Mouse (Mus musculus) T-helper 17 cell (primary cell): Measurements from ENCODE around the gene Ebf1.

Source experiments
- in situ Hi-C, 2 experiments: fragments of 300-600 bp; cut with MboI, MseI; formaldehyde crosslinking; loops; 1 replicate in 1 of 2; 2 replicates in 1 of 2; pipeline ENCODE4 v1.15.1; 2025; ENCODE audit warnings: high pct_unique_total_duplicates in 2 of 2

Ebf1 gene

DNA sequence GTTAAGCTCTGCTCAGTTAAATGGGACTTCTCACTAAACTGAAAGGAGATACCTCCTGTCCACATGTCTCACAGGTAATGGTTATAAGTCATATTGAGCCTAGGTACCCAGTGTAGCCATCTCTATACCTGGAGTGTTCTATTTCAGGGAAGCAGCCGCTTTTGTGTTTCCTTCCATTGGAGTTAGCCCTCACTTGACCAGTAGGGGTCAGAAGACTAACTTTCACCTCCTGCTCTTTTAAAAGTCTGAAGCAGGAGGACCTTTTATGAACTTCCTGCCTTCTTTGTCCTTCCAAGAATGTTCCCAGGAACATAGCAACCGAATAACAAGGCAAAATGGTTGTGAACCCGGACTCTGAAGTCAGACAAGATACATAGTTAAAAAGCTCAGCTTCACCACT lies 157.3 kb downstream of the Ebf1 start:
- in situ Hi-C loops, result loop anchor here in 1 of 2 experiments (5.0 kb wide), 1 partner anchor 238 kb away; no protein-coding TSS in a partner anchor

DNA sequence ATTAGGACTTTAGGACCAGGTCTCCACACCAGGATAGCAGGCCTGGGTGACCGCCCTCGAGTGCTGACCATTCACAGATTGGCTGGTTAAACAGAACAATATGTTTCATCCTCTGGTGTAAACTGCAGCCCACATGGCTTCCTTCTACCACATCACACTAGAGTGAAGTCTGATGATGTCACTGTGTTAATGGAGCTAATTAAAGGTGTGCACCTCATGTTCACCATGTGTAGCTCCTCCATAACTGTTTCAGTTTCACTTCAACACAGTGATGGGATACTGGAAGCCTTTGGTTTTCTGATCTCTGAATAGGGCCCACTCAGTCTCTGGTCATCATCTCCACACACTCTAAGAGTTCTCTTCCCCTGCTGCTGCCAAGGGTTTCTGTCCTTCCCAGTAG lies 158.4 kb downstream of the Ebf1 start:
- in situ Hi-C loops, result no loop called here

DNA sequence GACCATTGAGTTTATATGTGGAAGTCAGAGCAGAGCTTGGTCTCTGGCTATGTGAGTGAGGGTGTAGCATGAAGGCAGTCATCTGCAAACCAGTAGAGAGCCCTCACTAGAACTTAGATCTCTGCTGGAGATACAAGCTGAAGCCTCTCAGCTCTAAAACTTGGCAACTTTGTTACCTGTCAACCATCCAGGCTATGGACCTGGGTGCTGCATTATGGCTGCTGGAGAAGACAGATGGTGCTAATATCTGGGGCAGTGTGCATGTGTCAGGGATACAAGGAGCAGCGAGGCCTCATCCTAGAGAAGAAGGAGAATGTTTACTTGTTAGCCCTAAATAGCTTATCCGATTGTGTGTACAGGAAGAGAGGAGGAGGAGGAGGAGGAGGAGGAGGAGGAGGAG lies 159.4 kb downstream of the Ebf1 start:
- in situ Hi-C loops, result no loop called here

DNA sequence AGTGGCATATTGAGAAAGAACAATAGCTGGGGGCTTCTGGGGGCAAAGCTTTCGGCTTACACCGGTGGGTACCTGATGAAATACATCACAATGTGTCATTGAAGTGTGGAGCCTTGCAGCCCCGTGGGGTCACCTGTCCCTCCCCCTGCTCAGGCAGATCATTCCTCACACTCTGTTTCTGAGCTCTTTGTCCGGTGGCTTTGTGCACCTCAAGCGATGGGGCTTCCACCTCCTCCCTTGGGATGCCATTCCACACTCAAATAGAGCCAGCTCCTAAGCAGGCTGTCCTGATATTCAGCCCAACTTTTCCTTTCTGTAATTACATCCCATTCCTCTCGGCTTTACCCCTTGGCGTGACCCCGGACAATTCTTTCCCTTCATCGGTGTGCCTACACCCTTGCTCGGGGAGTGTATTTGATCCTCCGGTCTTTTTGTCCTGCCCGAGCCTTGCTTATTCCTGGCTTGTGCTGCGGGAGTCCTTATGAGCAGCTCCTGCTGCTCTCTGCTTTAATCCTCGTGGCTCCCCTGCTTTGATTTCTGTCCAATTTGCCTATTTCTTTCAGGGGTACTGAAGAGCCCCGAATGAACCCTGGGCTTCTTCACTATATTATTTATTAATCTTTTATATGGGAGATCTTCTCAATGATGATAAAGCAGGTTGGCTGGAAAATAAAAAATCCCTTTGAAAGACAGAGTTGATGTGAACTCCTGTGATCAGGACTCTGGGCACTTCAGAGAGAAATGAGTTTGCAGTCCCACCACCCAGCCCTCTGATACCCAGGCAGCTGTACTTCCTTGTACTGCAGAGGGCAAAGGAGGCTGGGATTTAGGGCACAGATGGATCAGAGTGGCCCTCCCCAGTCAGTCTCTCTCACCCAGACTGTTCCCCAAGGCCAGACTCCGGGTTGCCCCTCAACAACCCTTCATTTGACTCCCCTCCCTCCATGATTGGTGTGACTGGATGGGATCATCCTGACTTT lies 160.5 kb downstream of the Ebf1 start:
- in situ Hi-C loops, result no loop called here

DNA sequence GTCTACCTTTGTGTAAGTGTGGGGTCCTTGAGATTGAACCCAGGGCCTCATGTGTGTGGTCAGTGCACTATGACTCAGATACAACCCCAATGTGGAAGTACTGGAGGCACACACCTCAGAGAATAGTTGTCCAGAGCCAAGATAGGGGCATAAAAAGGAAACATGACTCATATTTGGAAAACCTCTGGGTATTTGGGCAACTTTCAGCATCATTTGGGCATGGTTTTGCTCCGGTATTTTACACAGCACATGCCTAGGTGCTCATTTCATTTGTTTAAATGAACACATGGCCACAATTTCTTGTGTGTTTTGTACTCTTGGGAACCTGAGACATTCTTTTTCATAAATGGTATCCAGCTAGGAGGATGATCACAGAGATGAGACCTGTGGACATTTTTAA lies 161.9 kb downstream of the Ebf1 start:
- in situ Hi-C loops, result no loop called here

DNA sequence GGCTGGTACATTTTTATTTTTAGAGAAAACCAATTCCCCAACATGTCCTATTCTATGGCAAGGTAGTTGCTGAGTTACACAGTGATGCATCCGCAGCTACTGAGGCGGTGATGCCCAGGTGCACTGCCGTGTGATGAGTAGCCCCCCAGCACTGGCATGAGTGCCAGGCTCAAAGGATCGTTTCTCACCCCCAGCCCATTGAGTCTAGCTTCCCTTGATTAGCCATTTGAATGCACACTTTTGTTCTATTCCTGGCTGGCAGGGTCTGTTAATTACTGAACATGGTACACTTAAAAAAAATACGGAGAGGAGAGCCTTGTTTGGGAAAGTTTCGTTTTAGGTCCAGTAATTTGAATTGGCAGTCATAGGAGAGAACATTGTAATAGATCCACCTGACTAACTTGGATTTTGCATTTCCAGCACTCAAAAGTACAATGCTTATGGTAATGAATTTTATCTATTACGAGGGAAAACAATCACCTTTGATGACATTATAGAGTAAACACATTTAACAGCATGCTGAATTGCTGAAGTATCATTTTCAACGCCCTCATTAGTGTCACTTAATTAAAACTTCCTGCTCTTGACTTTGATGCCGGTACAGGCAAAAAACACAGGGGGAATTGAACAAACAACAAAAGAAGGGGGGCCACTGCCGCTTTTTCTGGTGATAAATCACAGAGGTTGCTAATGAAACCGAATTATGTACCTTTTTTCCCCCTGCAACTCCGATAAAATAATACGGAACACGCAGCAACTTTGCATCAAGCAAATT lies 167.3 kb downstream of the Ebf1 start:
- in situ Hi-C loops, result loop anchor here in 1 of 2 experiments (10.0 kb wide), 1 partner anchor 600 kb away; no protein-coding TSS in a partner anchor

DNA sequence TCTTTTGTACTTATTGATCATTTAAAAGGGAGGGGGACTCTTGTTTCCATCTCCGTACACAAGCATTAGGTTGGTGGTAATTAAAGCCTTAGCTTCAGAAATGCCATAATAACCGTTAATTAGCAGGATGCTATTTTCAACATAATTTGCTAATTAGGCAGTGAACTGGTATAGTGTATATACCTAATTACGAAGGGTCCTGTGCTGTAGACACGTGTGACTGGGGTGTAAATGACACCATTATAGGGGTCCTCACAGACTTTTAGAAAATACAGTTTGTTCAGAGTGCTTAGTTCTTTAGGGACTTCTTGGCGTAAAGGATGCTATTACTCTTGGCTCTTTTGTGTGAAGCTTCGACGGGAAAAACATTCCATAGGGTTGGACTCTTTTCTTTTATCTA lies 167.9 kb downstream of the Ebf1 start:
- in situ Hi-C loops, result loop anchor here in 1 of 2 experiments (10.0 kb wide), 1 partner anchor 600 kb away; no protein-coding TSS in a partner anchor

DNA sequence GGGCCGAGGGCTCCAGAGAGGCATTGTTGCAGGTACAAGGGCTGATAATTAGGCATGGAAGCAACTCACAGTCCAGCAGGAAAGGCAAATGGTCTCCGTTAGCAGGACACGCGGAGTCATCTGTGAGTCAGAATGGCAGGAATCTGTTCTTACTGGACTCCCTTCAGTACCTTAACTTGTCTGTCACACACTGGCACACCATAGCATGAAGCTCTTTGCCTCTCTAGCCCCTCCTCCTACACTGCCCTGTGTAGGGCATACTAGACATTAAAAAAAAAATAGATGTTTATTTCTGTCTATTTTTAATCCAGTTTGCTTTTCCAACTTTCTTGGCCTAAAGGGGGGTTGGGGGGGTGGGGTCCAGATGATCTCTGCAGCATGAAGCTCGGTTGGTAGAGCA lies 168.4 kb downstream of the Ebf1 start:
- in situ Hi-C loops, result loop anchor here in 1 of 2 experiments (10.0 kb wide), 1 partner anchor 601 kb away; no protein-coding TSS in a partner anchor

DNA sequence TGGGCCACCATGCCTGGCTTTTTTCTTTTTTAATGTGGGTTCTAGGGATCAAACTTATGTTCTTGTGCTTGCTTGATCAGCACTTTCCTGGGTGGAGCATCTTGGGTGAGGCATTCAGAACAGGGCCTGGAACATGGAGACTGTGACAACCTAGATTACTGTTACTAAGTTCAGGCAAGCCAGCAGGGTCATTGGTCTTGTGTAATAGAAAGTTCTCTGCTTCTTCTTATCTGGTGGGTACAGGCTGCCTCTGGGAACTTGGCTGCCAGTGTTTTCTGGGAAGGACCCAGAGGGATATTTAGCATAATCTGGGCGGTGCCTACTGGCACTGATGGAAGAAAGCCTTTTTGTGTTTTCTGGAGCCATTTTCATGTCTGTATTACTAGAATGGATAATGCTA lies 170.9 kb downstream of the Ebf1 start:
- in situ Hi-C loops, result loop anchor here in 1 of 2 experiments (10.0 kb wide), 1 partner anchor 603 kb away; no protein-coding TSS in a partner anchor

DNA sequence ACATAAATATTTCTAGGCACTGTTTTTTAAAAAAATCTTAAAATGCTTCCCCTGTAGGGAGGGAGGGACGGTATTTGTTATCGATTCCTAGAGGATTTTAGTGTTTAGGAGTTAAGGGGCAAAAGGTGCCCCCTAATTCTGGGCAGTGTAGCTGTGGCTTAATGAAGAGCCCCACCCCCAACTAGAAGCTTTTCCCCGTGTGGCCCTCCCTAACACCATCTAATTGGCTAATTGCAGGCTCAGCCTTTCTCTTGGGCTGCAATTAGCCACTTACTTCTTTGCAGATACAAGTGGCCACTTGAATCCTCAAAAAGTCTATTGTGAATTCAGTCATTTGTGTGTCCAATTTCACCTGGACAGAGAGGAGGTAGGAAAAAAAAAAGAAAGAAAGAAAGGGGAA lies 175.7 kb downstream of the Ebf1 start:
- in situ Hi-C loops, result loop anchor here in 1 of 2 experiments (10.0 kb wide), 1 partner anchor 1618 kb away; no protein-coding TSS in a partner anchor

DNA sequence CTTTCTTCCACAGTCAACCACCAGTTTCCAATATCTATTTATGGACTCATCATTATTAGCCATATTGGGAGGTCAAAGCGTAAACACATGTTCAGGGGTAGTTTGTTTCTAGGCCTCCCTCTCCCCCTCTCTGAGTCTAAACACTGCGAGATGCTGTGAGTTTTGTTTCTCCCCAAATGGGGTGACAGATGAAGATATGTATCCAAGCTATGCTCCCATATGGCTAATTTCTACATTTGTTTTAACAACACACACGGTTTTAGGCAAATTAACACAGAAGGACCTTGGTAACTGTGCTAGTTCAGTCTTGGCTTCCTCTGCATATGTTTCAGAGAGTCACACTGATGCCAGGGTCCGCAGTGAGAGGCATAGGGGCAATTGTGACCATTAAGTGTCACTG lies 177.8 kb downstream of the Ebf1 start:
- in situ Hi-C loops, result loop anchor here in 1 of 2 experiments (10.0 kb wide), 1 partner anchor 1620 kb away; no protein-coding TSS in a partner anchor

DNA sequence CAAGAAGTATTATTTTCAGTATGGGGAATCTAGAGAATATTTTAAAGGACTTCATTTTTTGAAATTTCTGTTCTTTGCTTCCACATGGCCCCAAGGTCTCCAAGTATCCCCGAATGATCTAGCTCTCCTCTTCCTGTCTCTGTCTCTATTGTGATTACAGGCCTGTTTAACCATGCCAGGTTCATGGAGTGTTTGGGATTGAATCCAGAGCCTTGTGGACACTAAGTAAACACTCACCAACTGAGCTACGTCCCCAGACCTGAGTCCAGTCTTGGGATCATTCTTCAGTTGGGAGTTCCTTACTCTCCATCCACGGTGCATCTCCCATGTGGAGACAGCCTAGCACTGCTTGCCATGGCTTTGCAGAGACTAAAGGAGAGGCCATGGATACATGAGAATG lies 178.7 kb downstream of the Ebf1 start:
- in situ Hi-C loops, result loop anchor here in 1 of 2 experiments (10.0 kb wide), 1 partner anchor 1621 kb away; no protein-coding TSS in a partner anchor

DNA sequence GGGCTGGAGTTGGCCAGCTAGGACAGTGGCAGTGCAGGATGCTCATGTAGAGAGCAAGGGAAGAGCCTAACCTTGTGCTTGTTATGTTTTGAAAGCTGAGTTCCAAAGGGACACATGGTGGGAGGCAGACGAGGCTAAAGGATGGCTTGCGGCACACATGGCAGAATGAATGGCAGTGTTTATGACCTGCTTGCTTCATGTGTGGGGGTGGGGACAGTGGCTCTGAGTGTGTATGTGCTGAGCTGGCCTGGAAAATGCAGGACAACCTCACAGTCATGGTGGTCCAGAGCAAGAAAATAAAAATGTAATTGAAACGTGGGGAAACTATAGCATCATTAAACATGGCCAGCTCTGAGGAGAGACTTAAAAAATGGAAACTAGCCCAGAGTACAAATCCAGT lies 181.2 kb downstream of the Ebf1 start:
- in situ Hi-C loops, result loop anchor here in 1 of 2 experiments (10.0 kb wide), 1 partner anchor 1623 kb away; no protein-coding TSS in a partner anchor

DNA sequence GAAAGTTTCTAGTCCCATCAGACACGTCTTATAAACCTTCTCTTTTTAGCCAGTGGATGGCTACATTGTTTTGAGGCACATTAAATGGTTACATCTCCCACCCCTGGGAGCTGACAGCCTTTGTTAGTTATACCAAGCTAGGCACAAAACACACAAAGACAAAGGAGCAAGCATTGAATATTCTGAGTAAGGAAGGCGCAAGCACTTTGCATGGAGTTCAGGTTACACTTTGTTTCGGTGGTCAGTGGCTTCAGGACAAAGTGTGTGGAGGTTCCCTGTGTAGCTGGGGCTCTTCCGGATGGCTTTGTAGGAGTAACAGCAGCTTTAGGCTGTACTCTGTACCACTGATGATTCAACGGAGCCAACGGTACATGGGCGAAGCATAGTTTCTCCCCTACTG lies 186.9 kb downstream of the Ebf1 start:
- in situ Hi-C loops, result no loop called here

DNA sequence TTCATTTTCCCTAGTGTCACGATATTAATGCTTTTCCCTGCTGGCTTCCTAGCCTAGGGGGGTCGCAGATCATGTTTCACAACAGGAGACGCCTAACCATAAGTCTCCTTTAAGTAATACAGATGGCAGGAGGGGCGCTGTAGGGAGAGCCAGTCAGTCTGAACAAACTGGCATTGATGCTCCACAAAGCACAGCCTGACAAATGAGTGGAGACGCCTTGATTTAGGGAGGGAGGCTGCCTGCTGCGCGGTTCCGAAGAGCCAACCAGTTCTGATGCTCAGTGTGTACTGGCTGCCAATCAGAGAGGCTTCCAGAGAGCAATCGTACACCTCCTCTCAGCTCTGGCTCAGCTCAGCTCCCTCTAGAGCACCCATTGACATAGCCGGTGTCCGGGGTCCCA lies 189.5 kb downstream of the Ebf1 start:
- in situ Hi-C loops, result no loop called here

DNA sequence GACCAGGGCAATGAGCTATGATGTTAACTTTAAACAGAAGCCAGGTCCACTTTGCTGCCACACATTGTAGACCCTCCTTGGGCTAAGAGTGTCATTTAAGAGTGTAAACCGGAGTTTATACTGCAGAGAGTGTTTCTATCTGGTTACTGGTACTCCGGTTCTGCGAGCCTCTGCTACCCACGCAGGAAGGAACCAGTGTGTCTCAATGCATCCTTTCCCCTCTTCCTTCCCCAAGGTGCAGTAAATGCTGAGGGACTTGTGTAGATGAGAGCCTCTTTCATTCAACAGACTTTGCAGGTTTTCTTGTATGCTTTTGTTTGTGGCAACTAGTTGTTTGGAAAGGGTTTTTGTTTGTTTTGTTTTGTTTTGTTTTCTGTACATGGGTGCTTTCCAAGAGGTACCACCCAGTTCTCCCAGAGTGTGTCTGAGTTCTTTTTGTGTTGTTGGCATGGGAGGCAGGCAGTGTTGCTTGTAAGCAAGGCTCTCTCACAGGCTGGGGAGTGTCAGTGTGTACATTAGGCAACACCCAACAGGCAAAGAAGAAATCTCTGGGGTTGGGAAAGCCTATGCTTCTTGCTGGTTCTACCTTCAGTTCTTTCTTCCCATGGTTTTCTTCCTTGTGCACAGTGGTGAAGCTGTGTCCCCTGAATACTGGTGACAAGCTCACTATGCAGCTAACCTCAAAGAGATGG lies 191.9 kb downstream of the Ebf1 start:
- in situ Hi-C loops, result no loop called here

DNA sequence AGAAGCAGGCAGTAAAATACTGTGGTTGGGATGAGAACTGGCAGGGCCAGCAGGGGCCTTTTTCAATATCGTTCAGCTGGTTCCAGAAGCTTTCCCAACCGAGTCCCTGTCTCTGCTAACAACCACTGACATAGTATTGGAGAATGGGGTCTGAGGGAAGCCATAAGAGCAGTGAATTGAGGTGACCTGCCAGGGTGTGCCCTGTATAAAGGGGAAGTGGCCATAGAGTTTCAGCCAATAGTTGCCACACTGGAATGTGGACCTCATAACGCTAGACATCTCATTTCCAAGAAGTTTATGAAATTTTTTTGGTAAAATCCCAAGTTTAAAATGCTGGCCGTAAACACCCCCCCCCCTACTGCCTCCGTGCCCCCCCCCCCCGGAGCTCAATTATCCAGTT lies 193.9 kb downstream of the Ebf1 start:
- in situ Hi-C loops, result loop anchor here (10.0 kb wide), 2 partner anchors 1184 to 1646 kb away; no protein-coding TSS in a partner anchor

DNA sequence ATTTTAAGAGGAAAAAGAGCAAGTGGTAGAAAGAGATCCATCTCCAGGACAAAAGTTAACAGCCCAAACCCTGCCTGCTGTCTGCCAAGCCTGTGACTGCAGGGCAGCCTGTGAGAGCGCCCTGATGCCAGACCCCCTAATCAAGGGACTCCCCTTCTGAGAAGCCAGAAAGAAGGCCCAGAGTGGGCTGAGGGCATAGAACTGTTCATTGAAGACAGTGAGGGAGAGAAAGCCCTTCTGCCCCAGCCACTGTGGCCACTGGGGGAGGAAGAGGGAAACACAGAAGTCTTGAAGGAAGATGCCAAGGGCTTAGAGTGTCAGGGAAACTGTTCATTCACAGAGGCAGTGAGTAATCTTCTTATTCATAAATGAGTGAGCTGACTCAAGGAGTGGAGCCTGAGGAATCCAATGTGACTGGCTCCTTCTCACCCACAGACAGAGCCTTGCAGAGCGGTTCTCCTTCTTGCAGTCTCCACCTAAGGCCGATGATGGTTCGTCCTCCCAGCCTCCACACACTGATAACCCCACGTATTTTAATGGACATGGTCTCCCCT lies 195.2 kb downstream of the Ebf1 start:
- in situ Hi-C loops, result loop anchor here (10.0 kb wide), 2 partner anchors 1183 to 1647 kb away; no protein-coding TSS in a partner anchor

DNA sequence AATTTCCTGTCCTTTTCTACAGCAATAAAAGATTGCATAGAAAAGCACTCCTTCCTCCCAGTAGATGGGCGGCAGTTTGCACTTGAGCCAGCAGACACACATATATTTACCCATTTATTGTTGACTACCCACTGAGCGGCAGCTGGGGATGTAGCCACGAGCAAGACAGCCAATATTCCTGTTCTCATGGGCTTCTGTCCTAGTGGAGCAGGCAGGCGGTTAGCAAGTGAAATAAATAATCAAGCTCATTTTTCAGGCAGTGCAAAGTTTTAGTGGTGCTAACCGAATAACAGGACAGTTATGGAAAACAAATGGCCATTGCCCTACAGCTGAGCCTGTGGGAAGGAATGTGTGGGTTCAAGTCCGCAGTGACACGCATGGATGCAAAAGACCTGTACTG lies 196.4 kb downstream of the Ebf1 start:
- in situ Hi-C loops, result loop anchor here (10.0 kb wide), 2 partner anchors 1181 to 1649 kb away; no protein-coding TSS in a partner anchor

DNA sequence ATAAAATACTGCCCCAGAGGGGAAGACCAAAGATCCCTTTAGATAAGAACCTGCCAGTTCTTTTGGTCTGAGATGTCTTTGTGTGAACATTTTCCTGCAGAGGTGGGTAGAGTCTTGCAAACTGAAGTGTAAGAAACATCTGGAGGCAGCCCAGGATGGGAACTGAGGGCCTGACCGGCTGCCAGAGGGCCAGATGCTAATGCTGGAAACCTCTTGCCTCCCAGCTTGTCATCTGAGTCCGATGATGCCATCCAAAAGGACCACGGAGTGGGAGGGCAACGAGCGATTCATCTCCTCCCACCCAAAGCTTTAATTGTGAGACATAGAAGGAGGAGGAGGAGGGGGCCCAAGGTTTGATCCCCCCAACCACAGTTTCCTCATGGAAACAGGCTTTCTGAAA lies 197.7 kb downstream of the Ebf1 start:
- in situ Hi-C loops, result loop anchor here (10.0 kb wide), 2 partner anchors 1180 to 1650 kb away; no protein-coding TSS in a partner anchor
